Mouse (Mus musculus): ENCODE data around the gene Ermap. TPM values are rescaled to one million over a fixed set of nuclear protein-coding genes. Genes with fewer than 3 reads are reported as not detected.
A peak's percentile ranks its signal among the peaks of the same experiment; 100 is the strongest.

Ermap gene
- polyA plus RNA-seq, 1 experiment, result 173 TPM

GRCm38 (mm10) chr4:119128547-119128946, 61.3 kb downstream of the Ermap start:
- Histone ChIP-seq H3K27ac (ENCODE audit: control insufficient read depth, insufficient read depth, low read depth, low read length, poor library complexity) (no peak overlapping the region), H3K4me1 (ENCODE audit: control insufficient read depth, insufficient read depth, low read length) (peaks cover 16% of the 10 kb centered on the region; the same call in 1 of the 2 replicates), H3K4me3 (replicated peaks; ENCODE audit: control insufficient read depth, low read depth, low read length) (no peak overlapping the region)
- no peak for TF ChIP-seq CTCF (IDR thresholded peaks at IDR 0.05; ENCODE audit: control insufficient read depth, insufficient read depth, low read length)
- TF ChIP-seq POLR2A (IDR thresholded peaks at IDR 0.05; ENCODE audit: borderline replicate concordance, control insufficient read depth, low read depth, low read length), result no peak
- WGBS, result 41% methylated on average over 7 of the region's 7 CpGs

GRCm38 (mm10) chr4:119127229-119127628, 62.6 kb downstream of the Ermap start:
- no peak overlapping the region for H3K4me3 ChIP-seq (replicated peaks; ENCODE audit: control insufficient read depth, low read depth, low read length)
- TF ChIP-seq CTCF (IDR thresholded peaks at IDR 0.05; ENCODE audit: control insufficient read depth, insufficient read depth, low read length) (no peak), POLR2A (IDR thresholded peaks at IDR 0.05; ENCODE audit: borderline replicate concordance, control insufficient read depth, low read depth, low read length) (no peak)
- peak overlapping the region; percentile 83 for H3K27ac ChIP-seq (ENCODE audit: control insufficient read depth, insufficient read depth, low read depth, low read length, poor library complexity)
- H3K4me1 ChIP-seq (ENCODE audit: control insufficient read depth, insufficient read depth, low read length), result peaks cover 16% of the 10 kb centered on the region; the same call in 1 of the 2 replicates
- WGBS, result 0% methylated on average over 6 of the region's 6 CpGs

- Histone ChIP-seq H3K4me1 (ENCODE audit: control insufficient read depth, insufficient read depth, low read length) (peaks cover 11% of the 10 kb centered on the region; the same call in 1 of the 2 replicates), H3K4me3 (replicated peaks; ENCODE audit: control insufficient read depth, low read depth, low read length) (no peak overlapping the region)
- 30% methylated on average over 9 of the region's 9 CpGs for WGBS
Observed at GRCm38 (mm10) chr4:119125577-119126270, 64.1 kb downstream of the Ermap start.

More at GRCm38 (mm10) chr4:119125577-119126270, 64.1 kb downstream of the Ermap start:
- no peak for TF ChIP-seq POLR2A (IDR thresholded peaks at IDR 0.05; ENCODE audit: borderline replicate concordance, control insufficient read depth, low read depth, low read length)
- no peak for TF ChIP-seq CTCF (IDR thresholded peaks at IDR 0.05; ENCODE audit: control insufficient read depth, insufficient read depth, low read length)
- peak overlapping the region; percentile 83 for H3K27ac ChIP-seq (ENCODE audit: control insufficient read depth, insufficient read depth, low read depth, low read length, poor library complexity)

Other genes with a start within 250 kb of the Ermap start
- not detected in 2 replicates for gene Lao1, start 228.4 kb downstream of the Ermap start, polyA plus RNA-seq (2011; ENCODE audit: insufficient read depth, insufficient read length, low replicate concordance, missing spikeins)
- 6.7 and 20.9 TPM in 2 replicates for gene Slc2a1, start 81.3 kb downstream of the Ermap start, polyA plus RNA-seq (2011; ENCODE audit: insufficient read depth, insufficient read length, low replicate concordance, missing spikeins)
- gene Zfp691, start 15.8 kb downstream of the Ermap start, polyA plus RNA-seq (2011; ENCODE audit: insufficient read depth, insufficient read length, low replicate concordance, missing spikeins), result 5.8 TPM in 2 replicates
- 46.6 and 64.0 TPM in 2 replicates for gene Svbp, start 5.3 kb upstream of the Ermap start, polyA plus RNA-seq (2011; ENCODE audit: insufficient read depth, insufficient read length, low replicate concordance, missing spikeins)
- not detected in 2 replicates for gene Tmem269, start 28.2 kb upstream of the Ermap start, polyA plus RNA-seq (2011; ENCODE audit: insufficient read depth, insufficient read length, low replicate concordance, missing spikeins)
- 2.4 and 5.0 TPM in 2 replicates for gene AU022252, start 42.7 kb upstream of the Ermap start, polyA plus RNA-seq (2011; ENCODE audit: insufficient read depth, insufficient read length, low replicate concordance, missing spikeins)
- 3.7 and 7.0 TPM in 2 replicates for gene P3h1, start 42.9 kb upstream of the Ermap start, polyA plus RNA-seq (2011; ENCODE audit: insufficient read depth, insufficient read length, low replicate concordance, missing spikeins)
- 0.54 and 1.2 TPM in 2 replicates for gene Cldn19, start 65.4 kb upstream of the Ermap start, polyA plus RNA-seq (2011; ENCODE audit: insufficient read depth, insufficient read length, low replicate concordance, missing spikeins)
- 212 and 389 TPM in 2 replicates for gene Ybx1, start 104.6 kb upstream of the Ermap start, polyA plus RNA-seq (2011; ENCODE audit: insufficient read depth, insufficient read length, low replicate concordance, missing spikeins)
- gene Ppih, start 130.5 kb upstream of the Ermap start, polyA plus RNA-seq (2011; ENCODE audit: insufficient read depth, insufficient read length, low replicate concordance, missing spikeins), result 45.5 and 99.6 TPM in 2 replicates
- gene Ccdc30, start 225.5 kb upstream of the Ermap start, polyA plus RNA-seq (2011; ENCODE audit: insufficient read depth, insufficient read length, low replicate concordance, missing spikeins), result 2.3 and 3.7 TPM in 2 replicates
- 5.5 and 9.8 TPM in 2 replicates for gene Ppcs, start 232.4 kb upstream of the Ermap start, polyA plus RNA-seq (2011; ENCODE audit: insufficient read depth, insufficient read length, low replicate concordance, missing spikeins)
- gene Zmynd12, start 232.8 kb upstream of the Ermap start, polyA plus RNA-seq (2011; ENCODE audit: insufficient read depth, insufficient read length, low replicate concordance, missing spikeins), result 3.3 TPM in 1 of 2 replicates, not detected in the other